Mouse (Mus musculus) thymus, postnatal 10 days (tissue): ENCODE data around the gene Idh3g.
"Not testable (repeated sequence)": the region's sequence is repeated elsewhere in the genome, so short reads cannot be mapped to it uniquely, and the experiment has no call there.

ENCODE experiments used
- DNase-seq, 2 experiments: peaks; one replicate each; pipeline ENCODE4 v3.0.0; 2021; ENCODE audit warnings: low spot score in 2 of 2

Gene Idh3g

DNA sequence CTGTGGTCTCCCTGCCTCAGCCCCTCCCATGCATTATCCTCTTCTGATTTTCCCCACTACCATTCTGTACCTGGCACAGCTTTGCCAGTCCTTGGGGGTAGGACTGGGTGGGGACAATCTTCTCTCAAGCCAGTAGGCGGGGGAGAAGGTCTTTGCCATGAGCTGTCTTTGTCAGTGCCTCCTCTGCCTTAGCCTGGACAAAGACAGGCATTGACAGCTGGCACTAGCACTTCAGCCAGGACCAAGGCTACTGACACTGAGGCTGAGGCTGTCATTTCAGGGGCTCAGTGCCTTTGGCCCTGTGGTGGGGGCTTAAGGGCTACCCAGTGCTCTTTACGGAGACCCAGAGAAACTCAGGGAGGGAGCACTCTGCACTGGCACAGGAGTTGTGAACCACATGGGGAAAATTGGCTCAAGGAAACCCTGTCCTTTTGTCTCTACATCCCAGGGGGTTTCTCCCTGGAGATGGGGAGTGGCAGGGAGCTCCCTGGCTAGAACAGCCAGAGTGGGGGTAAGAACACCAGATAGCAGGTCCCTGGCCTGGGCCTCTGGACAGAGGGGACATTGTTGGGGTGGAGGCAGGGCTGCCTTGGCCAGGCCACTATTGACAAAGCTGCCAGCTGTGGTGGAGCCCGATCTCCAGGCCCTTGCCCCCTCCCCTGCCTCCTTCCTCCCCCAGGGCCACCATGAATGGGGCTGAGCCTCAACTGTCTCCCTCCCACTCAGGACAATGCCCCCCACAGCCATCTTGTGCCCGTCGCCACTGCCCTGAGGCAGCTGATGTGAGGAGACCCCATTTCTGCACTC lies 30.2 kb downstream of the Idh3g start, which contains the start of gene Plxnb3:
Gene Plxnb3, plus strand, starts transcription at position 757 of the 807 bp plus-strand sequence.
- DNase-seq: no peak

GRCm38 (mm10) chrX:73748977-73749376 lies 37.7 kb downstream of the Idh3g start:
- DNase-seq: no peak

- no peak for DNase-seq
Measured at GRCm38 (mm10) chrX:73744774-73745481, 41.8 kb downstream of the Idh3g start.

- DNase-seq: not testable (repeated sequence)
Measured at GRCm38 (mm10) chrX:73739841-73740240, 46.9 kb downstream of the Idh3g start.

DNA sequence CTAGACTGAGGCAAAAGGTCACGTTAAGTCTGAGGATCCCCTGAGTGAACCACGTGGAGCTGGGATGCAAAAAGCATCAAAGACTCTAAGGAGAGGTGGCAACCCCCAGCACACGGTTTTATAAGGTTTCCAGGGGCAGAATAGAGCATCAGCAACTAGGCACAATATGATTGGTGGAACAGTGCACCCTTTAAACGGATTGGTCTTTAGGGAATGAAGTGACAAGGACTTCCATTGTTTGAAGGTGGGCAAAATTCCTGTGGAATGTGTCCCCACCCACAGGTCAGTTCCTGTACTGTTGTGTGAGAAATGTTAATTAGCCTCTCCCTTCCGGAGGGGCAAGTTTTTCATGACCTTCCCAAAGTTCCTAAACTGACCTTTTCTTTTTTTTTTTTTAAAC lies 47.5 kb downstream of the Idh3g start:
- no peak for DNase-seq

DNA sequence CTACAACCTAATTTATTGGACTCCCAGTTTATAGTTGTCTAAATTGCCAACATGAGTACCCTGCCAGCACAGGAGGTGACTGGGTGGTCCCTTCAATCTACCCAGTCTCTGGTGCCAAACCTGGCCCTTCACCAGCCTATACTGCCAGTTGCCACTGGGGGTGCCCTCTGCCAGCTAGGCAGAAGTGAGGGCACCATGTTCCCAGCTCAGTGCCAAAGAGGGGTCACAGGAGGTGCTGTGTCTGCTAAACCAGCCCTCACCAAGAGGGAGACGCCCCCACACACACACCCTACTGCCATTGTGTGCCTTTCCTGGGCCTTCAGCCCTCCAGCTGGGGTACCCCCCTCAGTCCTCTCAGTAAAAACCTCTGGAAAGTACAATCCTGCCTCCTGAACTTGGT lies 48.5 kb downstream of the Idh3g start:
- DNase-seq: no peak

DNA sequence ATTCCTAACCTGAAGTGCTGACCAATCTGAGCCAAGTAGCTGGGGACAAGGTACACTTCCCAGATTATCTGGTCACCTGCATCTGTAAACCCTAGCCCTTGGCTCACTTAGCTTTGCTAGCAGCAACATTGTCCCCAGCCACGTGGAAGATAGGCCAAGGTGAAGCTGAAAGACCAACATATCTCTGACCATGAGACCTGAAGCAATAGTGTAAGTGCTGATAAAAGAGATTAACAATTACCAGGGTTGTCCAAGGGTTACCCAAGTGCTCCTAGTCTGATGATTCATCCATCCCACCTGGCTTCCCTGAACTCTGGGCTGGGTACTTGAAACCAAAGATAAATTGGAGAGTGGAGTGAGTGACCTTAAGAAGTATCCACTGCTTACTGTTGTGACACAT lies 55.8 kb downstream of the Idh3g start:
- no peak for DNase-seq
